Mouse (Mus musculus) erythroblast, adult 5-6 weeks (primary cell): ENCODE results near the gene Cyp4f17. TPM values are rescaled to one million over a fixed set of nuclear protein-coding genes. Genes with fewer than 3 reads are reported as not detected.

Experiments
- total RNA-seq, 2 experiments: library from RNA; stranded (forward) in 1 of 2; stranded (reverse) in 1 of 2; fragments of 150-400 nt in 1 of 2; fragments of 200-764, 138-1000 nt in 1 of 2; gene quantifications; 2 replicates each; pipeline versions ENCODE4 v1.2.3 to v1.2.4; 2015 to 2017; ENCODE audit warnings: low replicate concordance in 2 of 2

Cyp4f17 gene
- total RNA-seq, 2 experiments from 2014 or later, result not detected

Other genes with a start within 250 kb of the Cyp4f17 start
- 110 and 125 TPM in 2 replicates for gene Brd4, start 221.3 kb upstream of the Cyp4f17 start, total RNA-seq (2015; ENCODE audit: low replicate concordance)
- 106 TPM in 2 replicates for gene Brd4, start 221.3 kb upstream of the Cyp4f17 start, total RNA-seq (2017; ENCODE audit: low replicate concordance)
- 13.1 and 25.3 TPM in 2 replicates for gene Akap8, start 184.8 kb upstream of the Cyp4f17 start, total RNA-seq (2015; ENCODE audit: low replicate concordance)
- 31.6 and 51.6 TPM in 2 replicates for gene Akap8, start 184.8 kb upstream of the Cyp4f17 start, total RNA-seq (2017; ENCODE audit: low replicate concordance)
- gene Akap8l, start 155.4 kb upstream of the Cyp4f17 start, total RNA-seq (2015; ENCODE audit: low replicate concordance), result 64.6 and 80.7 TPM in 2 replicates
- 104 and 150 TPM in 2 replicates for gene Akap8l, start 155.4 kb upstream of the Cyp4f17 start, total RNA-seq (2017; ENCODE audit: low replicate concordance)
- gene Wiz, start 116.6 kb upstream of the Cyp4f17 start, total RNA-seq (2015; ENCODE audit: low replicate concordance), result 9.2 and 11.9 TPM in 2 replicates
- gene Wiz, start 116.6 kb upstream of the Cyp4f17 start, total RNA-seq (2017; ENCODE audit: low replicate concordance), result 0.77 and 3.5 TPM in 2 replicates
- 5.0 and 9.2 TPM in 2 replicates for gene Rasal3, start 102.5 kb upstream of the Cyp4f17 start, total RNA-seq (2015; ENCODE audit: low replicate concordance)
- gene Rasal3, start 102.5 kb upstream of the Cyp4f17 start, total RNA-seq (2017; ENCODE audit: low replicate concordance), result 4.6 and 5.2 TPM in 2 replicates
- 1.3 TPM in 1 of 2 replicates, not detected in the other for gene Pglyrp2, start 81.9 kb upstream of the Cyp4f17 start, total RNA-seq (2015; ENCODE audit: low replicate concordance)
- gene Pglyrp2, start 81.9 kb upstream of the Cyp4f17 start, total RNA-seq (2017; ENCODE audit: low replicate concordance), result 0.84 TPM in 1 of 2 replicates, not detected in the other
- not detected in 2 replicates for gene Cyp4f39, start 53.3 kb upstream of the Cyp4f17 start, total RNA-seq (2015; ENCODE audit: low replicate concordance)
- 0.77 and 2.1 TPM in 2 replicates for gene Cyp4f39, start 53.3 kb upstream of the Cyp4f17 start, total RNA-seq (2017; ENCODE audit: low replicate concordance)
- 2.5 and 3.3 TPM in 2 replicates for gene Cyp4f16, start 30.5 kb downstream of the Cyp4f17 start, total RNA-seq (2015; ENCODE audit: low replicate concordance)
- gene Cyp4f16, start 30.5 kb downstream of the Cyp4f17 start, total RNA-seq (2017; ENCODE audit: low replicate concordance), result 5.2 and 5.5 TPM in 2 replicates
- not detected in 2 replicates for gene Cyp4f37, start 115.3 kb downstream of the Cyp4f17 start, total RNA-seq (2015; ENCODE audit: low replicate concordance)
- not detected in 2 replicates for gene Cyp4f37, start 115.3 kb downstream of the Cyp4f17 start, total RNA-seq (2017; ENCODE audit: low replicate concordance)
- not detected in 2 replicates for gene Cyp4f40, start 152.8 kb downstream of the Cyp4f17 start, total RNA-seq (2015; ENCODE audit: low replicate concordance)
- gene Cyp4f40, start 152.8 kb downstream of the Cyp4f17 start, total RNA-seq (2017; ENCODE audit: low replicate concordance), result not detected in 2 replicates
- not detected in 2 replicates for gene Cyp4f15, start 179.6 kb downstream of the Cyp4f17 start, total RNA-seq (2015; ENCODE audit: low replicate concordance)
- gene Cyp4f15, start 179.6 kb downstream of the Cyp4f17 start, total RNA-seq (2017; ENCODE audit: low replicate concordance), result not detected in 2 replicates